Mouse (Mus musculus): ENCODE results near the gene Rnf150. TPM values are rescaled to one million over a fixed set of nuclear protein-coding genes. Genes with fewer than 3 reads are reported as not detected.
"Not testable (repeated sequence)": the region's sequence is repeated elsewhere in the genome, so short reads cannot be mapped to it uniquely, and the experiment has no call there.

Rnf150 gene
- total RNA-seq, 4 experiments from 2014 or later: 45.4 to 53.8 (median 50.5) TPM

DNA sequence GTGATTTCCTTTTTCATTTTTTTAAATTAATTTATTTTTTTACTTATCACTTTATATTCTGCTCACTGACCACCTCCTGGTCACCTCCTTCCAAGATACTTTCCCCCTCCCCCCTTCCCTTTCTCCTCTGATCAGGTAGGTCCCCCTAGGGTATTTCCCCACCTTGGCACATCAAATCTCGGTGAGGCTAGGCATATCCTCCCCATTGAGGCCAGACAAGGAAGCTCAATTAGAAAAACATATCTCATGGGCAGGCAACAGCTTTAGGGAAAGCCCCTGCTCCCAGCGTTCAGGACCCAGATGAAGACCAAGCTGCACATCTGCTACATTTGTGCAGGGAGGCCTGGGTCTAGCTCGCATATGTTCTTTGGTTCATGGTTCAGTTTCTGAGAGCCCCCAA, 211.1 kb downstream of the Rnf150 start:
- DNase-seq (ENCODE audit: low spot score in 2 of 2): no peak

DNA sequence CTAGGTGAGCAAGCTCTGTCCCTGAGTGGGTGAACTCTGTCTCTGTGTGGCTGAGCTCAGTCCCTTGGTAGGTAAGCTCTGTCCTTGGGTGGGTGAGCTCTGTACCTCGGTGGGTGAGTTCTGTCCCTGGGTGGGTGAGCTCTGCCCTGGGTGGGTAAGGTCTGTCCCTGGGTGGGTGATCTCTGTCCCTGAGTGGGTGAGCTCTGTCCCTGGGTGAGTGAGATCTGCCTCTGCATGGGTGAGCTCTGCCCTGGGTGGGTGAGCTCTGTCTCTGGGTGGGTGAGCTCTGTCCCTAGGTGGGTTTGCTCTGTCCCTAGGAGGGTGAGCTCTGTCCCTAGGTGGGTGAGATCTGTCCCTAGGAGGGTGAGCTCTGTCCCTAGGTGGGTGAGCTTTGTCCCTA, 213.5 kb downstream of the Rnf150 start:
- no peak for DNase-seq (ENCODE audit: low spot score in 2 of 2)

DNA sequence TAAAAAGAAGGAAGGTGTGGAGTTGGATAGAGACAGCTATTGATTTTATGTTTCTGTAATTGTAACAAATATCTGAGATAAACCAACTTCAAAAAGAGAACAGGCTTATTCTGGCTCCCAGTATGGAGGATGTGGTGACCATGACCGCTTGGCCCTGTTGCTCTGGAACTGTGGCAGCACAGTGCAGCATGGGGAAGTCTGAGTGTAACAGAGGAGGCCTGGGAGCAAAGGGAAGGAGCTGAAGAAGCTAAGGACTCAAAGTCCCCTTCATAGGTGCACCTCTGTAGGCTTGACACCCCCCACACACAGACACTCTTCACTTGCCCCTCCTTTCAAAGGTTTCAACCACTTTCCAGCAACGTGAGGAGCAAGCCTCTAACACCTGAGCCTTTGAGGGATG, 214.2 kb downstream of the Rnf150 start:
- DNase-seq (ENCODE audit: low spot score in 2 of 2): no peak

DNA sequence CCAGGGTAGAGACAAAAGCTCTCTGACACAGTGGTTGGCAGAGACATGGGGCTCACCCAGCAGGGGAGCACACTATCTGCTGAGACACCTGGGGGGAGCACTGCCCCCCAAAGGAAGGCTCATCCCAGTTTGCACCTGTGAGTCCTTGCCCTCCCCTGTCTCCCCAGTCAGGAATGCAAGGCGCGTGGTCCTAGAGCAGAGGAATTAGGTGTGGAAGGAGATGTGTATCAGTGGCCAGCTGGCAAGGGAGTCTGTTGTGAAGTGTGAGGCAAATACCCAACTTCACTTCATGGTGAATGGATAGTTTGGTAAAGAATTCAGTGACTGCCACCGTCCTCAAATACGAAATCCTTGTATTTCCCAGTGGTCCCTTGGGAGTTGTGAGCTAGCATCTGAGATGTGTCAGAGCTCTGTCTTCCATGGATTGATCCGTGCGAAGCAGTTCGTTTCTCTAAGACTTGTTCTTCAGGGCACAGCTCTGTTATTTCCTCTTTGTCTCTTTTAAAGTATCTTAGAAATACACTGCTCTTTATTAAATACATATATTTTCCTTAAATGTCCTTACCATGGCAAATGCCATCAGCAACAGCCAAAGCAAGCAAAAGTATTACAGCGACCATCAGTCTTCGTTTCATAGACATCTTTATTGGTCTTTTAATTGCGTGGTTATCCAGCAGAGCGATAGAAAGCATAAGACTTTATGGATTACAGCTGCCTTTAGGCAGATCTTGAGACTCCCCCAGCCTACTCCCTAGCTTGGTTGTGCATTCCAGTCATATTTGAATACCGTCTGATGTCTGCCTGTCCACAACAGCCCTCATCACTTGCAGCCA, 215.8 kb downstream of the Rnf150 start:
- no peak for DNase-seq (ENCODE audit: low spot score in 2 of 2)

GRCm38 (mm10) chr8:83079534-83079844, 216.3 kb downstream of the Rnf150 start:
- no peak for DNase-seq (ENCODE audit: low spot score in 2 of 2)

DNA sequence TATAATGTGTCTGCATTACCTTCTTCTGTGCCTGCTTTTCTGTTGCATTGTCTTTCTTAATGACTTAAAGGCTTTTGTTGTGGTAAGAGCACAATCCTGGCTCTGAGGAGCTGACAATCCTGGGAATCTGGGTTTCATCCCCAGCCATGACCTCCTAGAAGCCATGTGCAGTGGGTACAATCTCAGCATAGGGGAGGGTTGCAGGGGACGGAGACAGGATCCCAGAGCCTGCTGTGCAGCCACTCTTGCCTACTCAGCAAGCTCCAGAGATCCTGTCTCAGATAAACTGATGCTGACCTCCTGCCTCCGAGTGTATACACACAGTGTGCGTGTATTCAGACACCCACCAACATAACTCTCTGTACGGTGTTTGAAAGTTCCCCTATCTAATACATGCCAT, 218.1 kb downstream of the Rnf150 start:
- no peak for DNase-seq (ENCODE audit: low spot score in 2 of 2)

DNA sequence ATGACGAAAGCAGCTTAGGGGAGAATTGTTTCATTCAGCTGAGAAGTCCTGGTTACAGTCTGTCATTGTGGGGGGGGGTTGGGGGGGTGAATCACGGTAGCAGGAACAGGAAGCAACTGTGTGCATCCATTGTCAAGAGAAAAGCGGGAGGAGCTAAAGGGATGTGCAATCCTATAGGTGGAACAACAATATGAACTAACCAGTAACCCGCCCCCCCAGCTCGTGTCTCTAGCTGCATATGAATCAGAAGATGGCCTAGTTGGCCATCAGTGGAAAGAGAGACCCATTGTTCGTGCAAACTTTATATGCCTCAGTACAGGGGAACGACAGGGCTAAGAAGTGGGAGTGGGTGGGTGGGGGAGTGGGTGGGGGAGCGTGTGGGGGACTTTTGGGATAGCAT, 218.7 kb downstream of the Rnf150 start:
- not testable (repeated sequence) for DNase-seq (ENCODE audit: low spot score in 2 of 2)

DNA sequence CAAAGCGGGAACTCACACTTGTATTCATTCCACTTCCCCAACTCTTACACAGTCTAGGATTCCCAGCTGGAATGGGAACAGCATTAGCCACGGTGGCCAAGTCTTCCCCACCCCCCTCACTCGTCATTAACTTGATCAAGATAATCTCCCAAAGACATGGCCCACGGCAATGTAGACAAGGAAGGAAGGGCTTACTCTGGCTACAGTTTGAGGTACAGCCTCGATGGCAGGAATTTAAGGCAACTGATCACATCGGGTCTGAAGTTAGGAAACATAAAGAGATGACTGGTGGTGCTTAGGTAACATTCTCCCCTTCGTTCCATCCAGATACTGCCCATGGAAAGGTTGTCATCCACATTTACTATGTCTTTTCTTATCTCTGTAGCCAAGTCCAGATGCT, 219.1 kb downstream of the Rnf150 start:
- no peak for DNase-seq (ENCODE audit: low spot score in 2 of 2)

- no peak for DNase-seq (ENCODE audit: low spot score in 2 of 2)
These were observed 220.3 kb downstream of the Rnf150 start for GRCm38 (mm10) chr8:83083452-83083851.

DNA sequence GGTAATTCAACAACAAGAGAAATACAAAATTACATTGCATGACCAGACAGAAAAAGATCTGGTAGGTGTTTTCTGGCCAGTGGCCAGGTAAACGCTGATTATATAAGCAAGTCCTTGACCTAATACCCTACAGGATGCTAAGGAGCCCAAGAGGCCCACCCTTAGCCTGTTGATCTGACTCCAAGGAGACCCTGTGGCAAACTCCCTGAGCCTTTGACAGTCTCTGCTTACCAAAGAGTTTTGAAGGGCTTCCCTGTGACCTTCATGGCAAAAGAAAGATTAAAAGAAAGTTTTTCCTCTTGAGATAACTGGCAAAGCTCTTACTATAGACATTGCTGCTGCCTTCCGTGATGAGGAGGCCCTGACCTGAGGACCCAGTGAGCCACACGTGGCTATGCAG, 222.4 kb downstream of the Rnf150 start:
- DNase-seq (ENCODE audit: low spot score in 2 of 2): no peak

DNA sequence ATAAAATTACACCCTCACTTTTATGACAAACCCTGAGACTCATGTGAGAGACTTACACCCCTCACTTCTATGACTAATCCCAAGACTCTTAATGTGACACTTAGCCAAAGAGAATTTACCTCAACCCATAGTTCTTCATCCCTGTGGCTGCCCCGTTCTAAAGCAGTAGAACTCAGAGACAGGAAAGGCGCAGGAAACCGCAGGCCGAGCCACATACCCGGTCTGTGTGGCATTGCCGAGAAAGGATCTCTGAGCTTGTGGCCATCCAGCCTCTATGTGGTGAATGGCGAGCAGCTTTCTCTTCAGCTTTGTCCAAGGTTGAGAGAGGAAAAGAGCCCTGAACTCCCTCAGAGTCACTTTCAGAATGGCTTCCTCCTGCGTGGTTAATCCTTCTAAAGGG, 223.5 kb downstream of the Rnf150 start:
- no peak for DNase-seq (ENCODE audit: low spot score in 2 of 2)

DNA sequence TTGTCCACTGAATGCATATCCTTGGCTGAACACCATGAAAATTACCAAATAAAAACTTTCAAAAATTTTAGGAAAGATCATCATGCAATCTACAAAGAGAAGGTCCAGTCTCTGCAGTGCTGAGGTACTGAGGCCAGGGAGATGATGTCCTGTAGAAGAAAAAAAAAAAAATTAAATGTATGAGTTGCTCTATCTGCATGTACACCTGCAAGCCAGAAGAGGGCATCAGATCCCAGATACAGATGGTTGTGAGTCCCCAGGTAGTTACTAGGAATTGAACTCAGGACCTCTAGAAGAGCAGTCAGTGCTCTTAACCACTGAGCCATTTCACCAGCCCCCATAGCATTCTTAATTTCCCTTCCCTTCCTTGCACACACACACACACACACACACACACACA, 224.4 kb downstream of the Rnf150 start:
- DNase-seq (ENCODE audit: low spot score in 2 of 2): no peak

DNA sequence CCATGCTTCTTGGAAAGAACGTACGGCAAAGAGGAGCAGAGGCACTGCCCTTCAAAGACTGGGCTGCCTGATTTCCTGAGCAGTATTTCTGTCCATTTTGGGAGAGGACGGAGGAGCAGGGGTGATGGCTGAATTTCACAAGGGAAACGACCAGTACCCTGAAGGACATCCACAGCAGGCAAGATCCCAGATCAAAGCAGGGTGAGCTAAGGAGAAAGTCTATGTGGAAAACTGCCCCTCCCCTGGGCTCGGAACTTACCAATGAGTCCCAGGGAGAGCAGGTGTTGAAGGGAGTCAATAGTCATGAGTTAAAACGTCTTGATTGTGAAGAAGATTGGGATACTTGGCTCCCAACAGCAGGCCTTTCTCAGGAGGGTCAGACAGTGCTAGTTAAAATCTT, 225.0 kb downstream of the Rnf150 start:
- no peak for DNase-seq (ENCODE audit: low spot score in 2 of 2)

- DNase-seq (ENCODE audit: low spot score in 2 of 2): peak; percentile 70 to 73
These were observed 226.3 kb downstream of the Rnf150 start for GRCm38 (mm10) chr8:83089336-83089986.

DNA sequence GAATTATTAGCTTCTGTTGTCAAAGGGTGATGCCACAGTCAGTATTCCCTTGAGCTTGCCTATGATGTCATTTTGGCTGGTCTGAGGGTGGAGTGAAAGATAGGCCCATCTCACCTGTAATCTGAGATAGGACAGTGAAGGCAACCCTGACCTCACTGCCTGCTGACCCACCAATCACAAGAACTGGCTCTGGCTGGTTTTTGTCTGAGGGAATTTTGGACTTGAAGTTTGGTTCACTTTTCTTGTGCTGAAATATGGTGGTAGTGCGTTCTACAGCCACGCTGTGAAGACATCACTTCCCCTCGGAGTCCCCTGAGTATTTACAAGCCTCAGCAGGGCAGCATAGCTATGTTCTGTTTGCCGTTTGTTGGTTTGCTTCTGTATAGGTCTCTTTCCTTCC, 227.3 kb downstream of the Rnf150 start:
- no peak for DNase-seq (ENCODE audit: low spot score in 2 of 2)

- no peak for DNase-seq (ENCODE audit: low spot score in 2 of 2)
These were observed 236.9 kb downstream of the Rnf150 start for GRCm38 (mm10) chr8:83100041-83100440.

DNA sequence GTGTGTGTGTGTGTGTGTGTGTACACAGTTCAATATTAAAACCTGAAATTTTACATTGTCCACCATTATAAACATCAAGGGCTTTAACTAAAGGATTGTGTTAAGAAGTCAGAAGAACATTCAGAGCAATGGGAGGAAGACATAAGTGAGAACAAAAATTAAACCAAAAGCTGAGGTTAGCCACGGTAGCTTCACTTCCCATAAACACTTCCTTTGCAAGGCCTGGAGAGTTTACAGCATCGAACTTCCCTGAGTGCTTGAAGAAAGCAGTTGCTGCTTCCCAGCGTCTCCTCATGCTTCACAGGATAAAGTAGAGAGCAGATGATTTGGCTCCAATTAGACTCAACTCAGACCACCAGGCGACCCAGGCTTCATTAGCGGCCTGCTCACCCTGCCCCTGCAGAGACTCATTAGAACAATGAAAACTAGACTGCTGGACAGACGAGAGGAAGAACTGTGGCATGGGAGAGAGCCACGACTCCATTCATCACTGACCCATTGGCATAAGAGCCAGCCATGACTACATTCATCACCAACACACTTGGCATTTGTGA, 239.9 kb downstream of the Rnf150 start:
- no peak for DNase-seq (ENCODE audit: low spot score in 2 of 2)

GRCm38 (mm10) chr8:83103968-83104367, 240.8 kb downstream of the Rnf150 start:
- no peak for DNase-seq (ENCODE audit: low spot score in 2 of 2)

GRCm38 (mm10) chr8:83109756-83110155, 246.6 kb downstream of the Rnf150 start:
- DNase-seq (ENCODE audit: low spot score in 2 of 2): no peak

GRCm38 (mm10) chr8:83110177-83110576, 247.0 kb downstream of the Rnf150 start:
- DNase-seq (ENCODE audit: low spot score in 2 of 2): no peak

DNA sequence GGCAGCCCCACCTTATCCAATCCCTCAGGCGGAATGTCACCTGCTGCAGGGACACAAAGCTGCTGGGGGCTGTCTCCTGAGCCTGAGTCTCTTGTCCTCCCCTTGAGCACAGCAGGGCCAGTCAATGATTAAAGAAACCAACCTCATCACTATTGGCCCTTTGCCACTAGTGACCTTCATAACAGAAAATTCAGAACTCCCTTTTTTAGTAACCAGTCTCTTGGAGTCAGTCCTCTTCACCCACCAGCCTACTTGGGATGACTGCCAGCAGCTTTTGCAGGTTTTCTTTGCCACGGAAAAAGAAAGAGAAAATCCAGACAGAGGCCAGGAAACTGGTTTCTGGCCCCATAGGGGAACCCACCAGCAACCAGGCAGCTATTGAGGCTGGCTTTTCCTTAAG, 271.9 kb downstream of the Rnf150 start:
- DNase-seq (ENCODE audit: low spot score in 2 of 2): no peak

DNA sequence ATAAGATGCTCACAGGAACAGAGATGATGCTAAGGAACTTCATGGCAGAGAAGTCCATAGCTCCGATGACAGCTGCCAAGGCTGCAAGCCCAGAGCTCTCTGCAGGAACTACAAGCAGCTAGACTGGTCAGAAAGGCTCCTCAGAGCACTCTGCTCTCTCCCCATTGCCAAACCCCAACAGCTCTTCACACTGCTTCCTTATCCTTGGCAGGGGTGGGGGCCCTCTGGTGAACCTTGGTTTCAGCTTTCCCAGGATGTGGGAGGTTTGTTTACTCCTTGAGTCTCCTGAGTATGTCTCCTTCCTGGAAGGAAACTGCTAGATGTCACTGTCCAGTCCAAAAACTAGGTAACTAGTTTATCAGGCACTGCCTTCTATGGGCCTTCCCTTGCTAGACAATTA, 276.9 kb downstream of the Rnf150 start:
- DNase-seq (ENCODE audit: low spot score in 2 of 2): no peak

- DNase-seq (ENCODE audit: low spot score in 2 of 2): no peak
These were observed 277.6 kb downstream of the Rnf150 start for GRCm38 (mm10) chr8:83140701-83141111.
